Mouse (Mus musculus) lung, postnatal 0 days (tissue): ENCODE measurements at regions not wholly inside any gene's neighbourhood (a gene's known extent, or its start where the extent isn't known, plus 50 kb on each side); places are given as distances from the start of the nearest gene placed in this dataset.
A peak's percentile ranks its signal among the peaks of the same experiment; 100 is the strongest.

Experiments
- ATAC-seq: fragments of 200-750 bp; cut with Nextera tagmentation; 2 replicates; pipeline ENCODE4 v1.8.0; 2017; ENCODE audit warnings: moderate library complexity
- DNase-seq: peaks from one replicate; pipeline ENCODE4 v3.0.0-alpha.2; 2016; ENCODE audit warnings: low spot score
- H3K27ac ChIP-seq: fragments of 300-500 bp; sonication (generic); 2 replicates; pipeline ENCODE4 v1.5.1; 2014; ENCODE audit warnings: antibody characterized with exemption, mild to moderate bottlenecking, low read length, mixed read lengths
- H3K27me3 ChIP-seq: fragments of 300-500 bp; sonication (generic); replicated peaks from 2 replicates; pipeline ENCODE4 v1.6.1; 2014; ENCODE audit warnings: low read length, mixed read lengths; ENCODE audit not compliant: insufficient read depth
- H3K36me3 ChIP-seq: fragments of 300-500 bp; sonication (generic); 2 replicates; pipeline ENCODE4 v1.6.1; 2014; ENCODE audit warnings: low read length, mixed read lengths; ENCODE audit not compliant: insufficient read depth
- H3K4me1 ChIP-seq: fragments of 300-500 bp; sonication (generic); 2 replicates; pipeline ENCODE4 v1.6.1; 2014; ENCODE audit warnings: antibody characterized with exemption, low read depth, low read length, mixed read lengths; ENCODE audit not compliant: insufficient read depth
- H3K4me2 ChIP-seq: fragments of 300-500 bp; sonication (generic); replicated peaks from 2 replicates; pipeline ENCODE4 v1.6.1; 2014; ENCODE audit warnings: low read depth, mild to moderate bottlenecking, low read length, moderate library complexity, mixed read lengths
- H3K4me3 ChIP-seq: fragments of 300-500 bp; sonication (generic); 2 replicates; pipeline ENCODE4 v1.5.1; 2014; ENCODE audit warnings: low read depth, low read length
- H3K9ac ChIP-seq: fragments of 300-500 bp; sonication (generic); replicated peaks from 2 replicates; pipeline ENCODE4 v1.6.1; 2014; ENCODE audit warnings: low read depth, mild to moderate bottlenecking
- H3K9me3 ChIP-seq: fragments of 300-500 bp; sonication (generic); 2 replicates; pipeline ENCODE4 v1.6.1; 2016; ENCODE audit warnings: low read length, mixed read lengths
- CTCF ChIP-seq: IDR thresholded peaks from 2 replicates; pipeline ENCODE4 v1.5.1; 2016; ENCODE audit warnings: antibody characterized with exemption, mild to moderate bottlenecking
- EP300 ChIP-seq: IDR thresholded peaks from 2 replicates; pipeline ENCODE4 v1.6.1; 2016; ENCODE audit warnings: antibody characterized with exemption, mild to moderate bottlenecking, control low read depth
- WGBS: fragments of 180-500 bp; shearing (Covaris S2); extraction: QIAGEN DNeasy Blood & Tissue Kit; methylation state at CpG from one replicate; pipeline ENCODE4 v1.1.7; 2014; 5-methylcytosine and 5-hydroxymethylcytosine counted together

- H3K36me3 ChIP-seq = no peaks in the 10 kb centered on the region
- no peak overlapping the region for H3K4me3 ChIP-seq
- no peak overlapping the region for H3K9ac ChIP-seq
- no peaks in the 10 kb centered on the region for H3K9me3 ChIP-seq
- 69% methylated on average over 9 of the region's 9 CpGs for WGBS
- H3K4me1 ChIP-seq = no peaks in the 10 kb centered on the region
- ATAC-seq = no peak
- H3K4me2 ChIP-seq = no peak overlapping the region
- no peak for TF ChIP-seq CTCF
- no peak for TF ChIP-seq EP300
- H3K27ac ChIP-seq = no peak overlapping the region
- no peak for DNase-seq
- no peaks in the 10 kb centered on the region for H3K27me3 ChIP-seq
These were observed 431.6 kb downstream of the Tns3 start for GRCm38 (mm10) chr11:8232636-8233189.

DNA sequence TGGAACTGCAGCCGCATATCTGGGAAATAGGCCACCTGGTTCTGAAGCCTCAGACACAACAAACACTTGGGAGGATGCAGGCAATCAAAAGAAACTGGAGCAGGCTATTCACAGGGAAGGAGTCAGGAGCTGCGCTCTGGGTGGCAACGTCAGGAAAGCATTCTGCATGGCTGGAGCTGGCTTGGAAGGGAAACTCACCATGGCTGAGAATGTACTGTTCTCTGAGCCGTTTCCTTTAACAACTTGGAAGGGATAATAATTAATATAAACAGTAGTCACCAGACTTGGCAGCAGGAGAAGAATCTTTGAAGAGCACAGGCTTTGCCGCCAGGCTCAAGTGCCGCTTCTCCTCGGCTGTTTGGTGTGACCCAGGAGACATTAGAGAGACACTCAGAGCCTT is 434.5 kb downstream of the Tns3 start:
- H3K4me3 ChIP-seq = no peak overlapping the region
- TF ChIP-seq EP300 (peak; percentile 97), CTCF (no peak)
- DNase-seq = peak; percentile 74
- no peaks in the 10 kb centered on the region for H3K36me3 ChIP-seq
- H3K9ac ChIP-seq = no peak overlapping the region
- 26% methylated on average over 7 of the region's 7 CpGs for WGBS
- no peaks in the 10 kb centered on the region for H3K27me3 ChIP-seq
- 0 out of 2 replicates have a peak overlapping the region, but pooled peaks have one; percentile 11 for H3K4me2 ChIP-seq
- peak; percentile 80 for ATAC-seq
- H3K4me1 ChIP-seq = no peaks in the 10 kb centered on the region
- no peaks in the 10 kb centered on the region for H3K9me3 ChIP-seq
- 0 out of 2 replicates have a peak overlapping the region, but pooled peaks have one; percentile 11 for H3K27ac ChIP-seq

- TF ChIP-seq EP300 (no peak), CTCF (no peak)
- Histone ChIP-seq H3K4me2 (no peak overlapping the region), H3K27me3 (no peaks in the 10 kb centered on the region), H3K9ac (no peak overlapping the region), H3K36me3 (no peaks in the 10 kb centered on the region), H3K4me3 (no peak overlapping the region), H3K9me3 (no peaks in the 10 kb centered on the region), H3K4me1 (no peaks in the 10 kb centered on the region), H3K27ac (no peak overlapping the region)
- peak; percentile 26 for DNase-seq
- peak; percentile 66 for ATAC-seq
- WGBS = 43% methylated on average over 8 of the region's 8 CpGs
These were observed 436.4 kb downstream of the Tns3 start for GRCm38 (mm10) chr11:8227772-8228425.

GRCm38 (mm10) chr11:8224366-8224765 is 440.0 kb downstream of the Tns3 start:
- H3K4me3 ChIP-seq = no peak overlapping the region
- H3K27me3 ChIP-seq = no peaks in the 10 kb centered on the region
- no peaks in the 10 kb centered on the region for H3K36me3 ChIP-seq
- DNase-seq = no peak
- ATAC-seq = no peak
- 83% methylated on average over 1 of the region's 1 CpGs for WGBS
- no peaks in the 10 kb centered on the region for H3K9me3 ChIP-seq
- H3K9ac ChIP-seq = no peak overlapping the region
- H3K4me1 ChIP-seq = no peaks in the 10 kb centered on the region
- no peak overlapping the region for H3K27ac ChIP-seq
- no peak overlapping the region for H3K4me2 ChIP-seq
- TF ChIP-seq EP300 (no peak), CTCF (no peak)

DNA sequence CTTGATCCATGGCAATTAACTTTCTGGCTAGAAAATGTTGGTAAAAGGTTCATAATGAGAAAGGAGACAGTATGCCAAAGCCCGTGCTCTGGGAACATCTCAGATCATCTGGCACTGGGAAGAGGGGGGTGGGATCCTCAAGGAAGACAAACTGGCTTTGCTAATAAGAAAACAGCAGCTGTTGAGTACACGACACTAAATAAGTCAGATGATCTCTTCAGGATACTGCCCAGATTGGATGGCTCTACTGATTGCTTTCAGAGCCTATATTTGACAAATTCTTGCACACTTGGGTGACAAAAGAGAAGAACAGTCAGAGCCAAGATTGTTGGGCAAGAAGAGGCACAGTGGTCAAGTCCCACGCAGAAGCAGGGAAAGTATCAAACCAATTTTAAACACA is 443.7 kb downstream of the Tns3 start:
- Histone ChIP-seq H3K9me3 (no peaks in the 10 kb centered on the region), H3K36me3 (no peaks in the 10 kb centered on the region), H3K27ac (no peak overlapping the region), H3K9ac (no peak overlapping the region), H3K27me3 (no peaks in the 10 kb centered on the region), H3K4me1 (no peaks in the 10 kb centered on the region), H3K4me2 (no peak overlapping the region), H3K4me3 (no peak overlapping the region)
- peak; percentile 68 for DNase-seq
- peak; percentile 74 for ATAC-seq
- TF ChIP-seq CTCF (no peak), EP300 (no peak)
- WGBS = 56% methylated on average over 3 of the region's 3 CpGs

- H3K9me3 ChIP-seq = no peaks in the 10 kb centered on the region
- H3K4me3 ChIP-seq = no peak overlapping the region
- DNase-seq (no peak), ATAC-seq (no peak)
- H3K4me1 ChIP-seq = no peaks in the 10 kb centered on the region
- TF ChIP-seq CTCF (no peak), EP300 (no peak)
- H3K27me3 ChIP-seq = no peaks in the 10 kb centered on the region
- H3K36me3 ChIP-seq = no peaks in the 10 kb centered on the region
- 66% methylated on average over 6 of the region's 6 CpGs for WGBS
- no peak overlapping the region for H3K4me2 ChIP-seq
- H3K9ac ChIP-seq = no peak overlapping the region
- no peak overlapping the region for H3K27ac ChIP-seq
These were observed 444.4 kb downstream of the Tns3 start for GRCm38 (mm10) chr11:8219911-8220310.

DNA sequence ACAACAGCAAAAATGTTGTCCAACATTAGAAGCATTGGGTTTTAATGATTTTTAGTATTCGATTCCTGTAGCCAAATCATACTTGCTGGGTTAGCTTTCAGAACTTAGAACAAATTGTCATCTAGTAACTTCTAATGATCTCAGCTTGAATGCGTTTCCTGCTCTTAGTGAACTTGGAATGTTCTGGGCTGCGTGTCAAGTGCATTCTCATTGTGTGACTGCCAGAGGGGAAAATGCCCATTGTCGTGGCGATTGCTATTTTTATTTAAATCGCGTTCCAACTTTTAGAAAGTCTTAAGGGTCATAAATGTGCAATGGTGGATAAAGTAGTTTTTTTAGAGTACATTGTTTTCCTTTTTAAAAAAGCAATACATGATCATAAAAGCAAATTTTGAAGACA is 448.7 kb downstream of the Tns3 start:
- Histone ChIP-seq H3K4me2 (no peak overlapping the region), H3K27me3 (no peaks in the 10 kb centered on the region), H3K4me3 (no peak overlapping the region), H3K36me3 (no peaks in the 10 kb centered on the region), H3K4me1 (no peaks in the 10 kb centered on the region), H3K27ac (peak overlapping the region; percentile 23; the same call in 1 of the 2 replicates), H3K9ac (no peak overlapping the region), H3K9me3 (no peaks in the 10 kb centered on the region)
- DNase-seq (peak; percentile 76), ATAC-seq (peak; percentile 46)
- WGBS = 19% methylated on average over 7 of the region's 7 CpGs
- no peak for TF ChIP-seq CTCF
- peak; percentile 79 for TF ChIP-seq EP300
